In the genomic region with DNA sequence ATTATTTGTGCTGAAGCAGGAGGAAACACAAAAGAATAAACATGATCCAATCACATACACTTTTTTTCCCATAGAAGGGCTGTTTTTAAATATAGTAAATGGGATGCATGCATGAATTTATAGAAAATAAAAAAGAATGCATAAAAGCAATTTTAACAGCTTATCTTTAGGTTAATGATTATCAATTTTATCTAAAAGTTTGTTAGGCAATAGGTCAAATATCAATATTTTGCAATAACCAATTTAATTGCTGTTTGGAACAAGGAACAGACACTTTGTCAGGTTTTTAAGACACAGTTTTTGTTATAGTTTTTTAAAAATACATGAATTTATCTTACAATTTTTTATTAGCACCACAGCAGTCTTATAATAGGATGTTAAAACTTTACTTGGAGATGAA, we compare ENCODE assay signal across 16 mouse cellular contexts. TPM values are rescaled to one million over a fixed set of nuclear protein-coding genes. Genes with fewer than 3 reads are reported as not detected.
DNase-seq lines count a peak whose midpoint lies in the region; TF ChIP-seq lines count a peak whose summit lies in the region.
"Had no signal": no experiment of that assay in that cellular context is flagged by ENCODE, and none has a peak within 500 bp of the region (broad histone marks: within the 10 kb centered on the region; RNA-seq: fewer than 3 reads in every experiment).

No protein-coding gene starts in this region.

- H3K4me1 ChIP-seq in liver, adult 2 months (ENCODE audit: control insufficient read depth, insufficient read depth, low read length): no peaks in the 10 kb centered on the region

- H3K79me2 ChIP-seq in liver, adult 2 months (ENCODE audit: control insufficient read depth, insufficient read depth, low read length): no peaks in the 10 kb centered on the region

- TF ChIP-seq CTCF in liver, adult 2 months (IDR thresholded peaks at IDR 0.05; ENCODE audit: low read depth, low read length): no peak

- TF ChIP-seq POLR2A in liver, adult 2 months (IDR thresholded peaks at IDR 0.05; ENCODE audit: extremely low read depth, insufficient read depth, low read length): no peak

- H3K9ac ChIP-seq in liver, adult 2 months (ENCODE audit: low read depth, low read length): no peak overlapping the region

- H3K27me3 ChIP-seq in liver, adult 2 months (ENCODE audit: control insufficient read depth, insufficient read depth, low read length): peaks cover 2% of the 10 kb centered on the region; the same call in 1 of the 2 replicates
- H3K27me3 ChIP-seq: CH12.LX had no signal

- no peak overlapping the region for H3K27ac ChIP-seq in liver, adult 2 months (replicated peaks; ENCODE audit: insufficient read depth, low read depth, low read length)

- no peaks in the 10 kb centered on the region for H3K36me3 ChIP-seq in liver, adult 2 months (ENCODE audit: control insufficient read depth, insufficient read depth, low read length)
- H3K36me3 ChIP-seq: G1E had no signal

- no peak overlapping the region for H3K4me3 ChIP-seq in liver, adult 2 months (ENCODE audit: insufficient read depth, low read depth, low read length)

- DNase-seq in liver, adult 2 months (ENCODE audit: extremely low read depth, low read depth, low spot score): peak; percentile 73
- DNase-seq in liver: no peak
- DNase-seq: adrenal gland, adult 2 months; adrenal gland, adult 8-10 months; adrenal gland, postnatal 10 days; adrenal gland, postnatal 14 days; adrenal gland, postnatal 25 days; adrenal gland, postnatal 36 days; B cell, adult 2 months; cerebellum, adult 11 months; cerebellum, adult 11-12 months; cerebellum, adult 18-20 months; cerebellum, adult 2 months had no signal

RNA-seq across cellular contexts. Expression of gene Rps27a, which starts 51.1 kb away (rescaled TPM):
- 499 and 521 TPM in 2 replicates for total RNA-seq in liver, adult 2 months (2014; rRNA removed)
- 58.8 and 67.0 TPM in 2 replicates for polyA plus RNA-seq in liver, adult 2 months (2012; rRNA removed)

RNA-seq across cellular contexts. Expression of gene Clhc1, which starts 51.2 kb away (rescaled TPM):
- total RNA-seq in liver, adult 2 months (2014; rRNA removed): 0.28 TPM in 1 of 2 replicates, not detected in the other
- not detected in 2 replicates for polyA plus RNA-seq in liver, adult 2 months (2012; rRNA removed)
- polyA plus RNA-seq: adrenal gland, adult 2 months; C2C12 had no signal
